ENCODE assay signal across 9 mouse cellular contexts in the genomic region with DNA sequence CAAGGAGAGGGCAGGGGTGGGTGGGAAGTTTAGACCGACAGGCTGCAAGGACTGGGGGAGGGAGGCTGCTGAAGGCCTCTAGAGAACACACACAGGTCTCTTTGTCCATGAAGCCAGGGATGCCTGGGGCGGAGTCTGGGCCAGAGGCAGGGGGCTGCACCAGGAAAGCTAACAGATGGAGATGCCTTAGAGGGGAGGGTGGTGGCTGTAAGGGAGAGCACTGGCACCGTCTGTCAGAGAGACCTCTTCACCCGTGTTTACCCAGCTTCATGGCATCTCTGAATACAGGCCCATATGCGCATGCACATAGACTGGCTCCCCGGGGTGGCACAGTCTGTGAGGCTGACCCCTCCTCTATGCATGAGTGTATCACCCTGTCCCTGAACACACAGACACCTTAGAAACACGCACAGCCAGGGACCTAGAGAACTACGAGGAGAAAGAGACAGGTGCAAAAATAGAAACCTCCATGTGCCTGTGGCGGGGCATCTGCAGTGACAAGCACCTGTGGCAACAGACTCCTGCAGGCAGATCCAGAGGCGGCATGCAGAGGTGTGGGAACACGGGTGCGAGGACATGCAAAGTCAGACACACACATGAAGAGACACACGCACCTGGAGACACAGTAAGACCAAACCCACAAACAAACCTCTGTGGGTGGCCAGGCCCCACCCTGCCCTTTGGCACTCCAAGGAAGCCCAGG. TPM values are rescaled to one million over a fixed set of nuclear protein-coding genes. Genes with fewer than 3 reads are reported as not detected.
A peak's percentile ranks its signal among the peaks of the same experiment; 100 is the strongest.
DNase-seq lines count a peak whose midpoint lies in the region; ATAC-seq lines count a peak whose summit lies in the region.
"Had no signal": no experiment of that assay in that cellular context is flagged by ENCODE, and none has a peak within 500 bp of the region (broad histone marks: within the 10 kb centered on the region; RNA-seq: fewer than 3 reads in every experiment).

No protein-coding gene starts in this region.

- peaks cover 24% of the 10 kb centered on the region for H3K36me3 ChIP-seq in heart, embryonic 13.5 days
- peaks cover 27% of the 10 kb centered on the region for H3K36me3 ChIP-seq in embryonic facial prominence, embryonic 12.5 days
- H3K36me3 ChIP-seq in intestine, embryonic 16.5 days (ENCODE audit: control insufficient read depth, insufficient read depth, low read length): peaks cover 6% of the 10 kb centered on the region; the same call in 1 of the 2 replicates
- peaks cover 3% of the 10 kb centered on the region for H3K36me3 ChIP-seq in neural tube, embryonic 15.5 days

- H3K4me3 ChIP-seq in heart, embryonic 13.5 days: no peak overlapping the region
- H3K4me3 ChIP-seq in embryonic facial prominence, embryonic 12.5 days: no peak overlapping the region
- H3K4me3 ChIP-seq in intestine, embryonic 16.5 days (ENCODE audit: low read length): no peak overlapping the region
- no peak overlapping the region for H3K4me3 ChIP-seq in neural tube, embryonic 15.5 days (replicated peaks)

- WGBS in heart, embryonic 13.5 days: 51% methylated on average over 13 of the region's 13 CpGs
- WGBS in embryonic facial prominence, embryonic 12.5 days: 34% methylated on average over 13 of the region's 13 CpGs
- 48% methylated on average over 13 of the region's 13 CpGs for WGBS in intestine, embryonic 16.5 days
- 38% methylated on average over 13 of the region's 13 CpGs for WGBS in neural tube, embryonic 15.5 days

- DNase-seq in heart, postnatal 10 days: no peak
- DNase-seq in layer of hippocampus, adult 11-12 months (ENCODE audit: low spot score): no peak
- no peak for DNase-seq in cerebellum, adult 9-10 months
- DNase-seq: kidney, adult 9 months had no signal

- no peak overlapping the region for H3K27ac ChIP-seq in heart, embryonic 13.5 days (replicated peaks)
- peak overlapping the region; percentile 77 for H3K27ac ChIP-seq in embryonic facial prominence, embryonic 12.5 days
- H3K27ac ChIP-seq in intestine, embryonic 16.5 days (ENCODE audit: low read length): peak overlapping the region; percentile 69
- peak overlapping the region; percentile 28; the same call in 1 of the 2 replicates for H3K27ac ChIP-seq in neural tube, embryonic 15.5 days (replicated peaks)

- no peaks in the 10 kb centered on the region for H3K27me3 ChIP-seq in heart, embryonic 13.5 days (replicated peaks)
- H3K27me3 ChIP-seq in embryonic facial prominence, embryonic 12.5 days: no peaks in the 10 kb centered on the region
- H3K27me3 ChIP-seq in intestine, embryonic 16.5 days (replicated peaks; ENCODE audit: control insufficient read depth, insufficient read depth, low read length): no peaks in the 10 kb centered on the region
- no peaks in the 10 kb centered on the region for H3K27me3 ChIP-seq in neural tube, embryonic 15.5 days (replicated peaks)

- intact Hi-C loops in heart, postnatal 10 days (cut with DNase I): no loop called here

- ATAC-seq in heart, embryonic 13.5 days (ENCODE audit: extremely low read depth, insufficient number of reproducible peaks, low FRiP score, low TSS enrichment): no peak
- ATAC-seq in embryonic facial prominence, embryonic 12.5 days (ENCODE audit: insufficient number of reproducible peaks, insufficient read depth, low FRiP score, low TSS enrichment): peak; percentile 22; the same call in 1 of the 2 replicates
- no peak for ATAC-seq in intestine, embryonic 16.5 days
- ATAC-seq in neural tube, embryonic 15.5 days (ENCODE audit: low FRiP score): 0 out of 2 replicates have a peak, but pooled peaks have one; percentile 2
- ATAC-seq in granulocyte monocyte progenitor cell, adult 5-6 weeks (replicated peaks; ENCODE audit: poor library complexity, severe bottlenecking): no peak

- peaks cover 78% of the 10 kb centered on the region for H3K4me1 ChIP-seq in heart, embryonic 13.5 days
- H3K4me1 ChIP-seq in embryonic facial prominence, embryonic 12.5 days: peaks cover 52% of the 10 kb centered on the region
- H3K4me1 ChIP-seq in intestine, embryonic 16.5 days (ENCODE audit: control insufficient read depth, insufficient read depth, low read length): peaks cover 67% of the 10 kb centered on the region
- H3K4me1 ChIP-seq in neural tube, embryonic 15.5 days: peaks cover 70% of the 10 kb centered on the region

- 0 out of 2 replicates have a peak overlapping the region, but pooled peaks have one; percentile 85 for H3K4me2 ChIP-seq in heart, embryonic 13.5 days
- peak overlapping the region; percentile 92 for H3K4me2 ChIP-seq in embryonic facial prominence, embryonic 12.5 days (replicated peaks)
- H3K4me2 ChIP-seq in intestine, embryonic 16.5 days (ENCODE audit: low read depth, low read length): peak overlapping the region; percentile 88; the same call in 1 of the 2 replicates
- peak overlapping the region; percentile 88; the same call in 1 of the 2 replicates for H3K4me2 ChIP-seq in neural tube, embryonic 15.5 days

- H3K9ac ChIP-seq in heart, embryonic 13.5 days: peak overlapping the region; percentile 73
- H3K9ac ChIP-seq in embryonic facial prominence, embryonic 12.5 days: no peak overlapping the region
- peak overlapping the region; percentile 64; the same call in 1 of the 2 replicates for H3K9ac ChIP-seq in intestine, embryonic 16.5 days (ENCODE audit: low read depth, low read length)
- H3K9ac ChIP-seq in neural tube, embryonic 15.5 days (replicated peaks): 0 out of 2 replicates have a peak overlapping the region, but pooled peaks have one; percentile 10

- no peaks in the 10 kb centered on the region for H3K9me3 ChIP-seq in heart, embryonic 13.5 days
- no peaks in the 10 kb centered on the region for H3K9me3 ChIP-seq in embryonic facial prominence, embryonic 12.5 days
- no peaks in the 10 kb centered on the region for H3K9me3 ChIP-seq in intestine, embryonic 16.5 days (ENCODE audit: control insufficient read depth, low read length)
- H3K9me3 ChIP-seq in neural tube, embryonic 15.5 days (replicated peaks): no peaks in the 10 kb centered on the region

RNA-seq across cellular contexts. Expression of a gene that starts 29.3 kb away (rescaled TPM):
- polyA plus RNA-seq in heart, embryonic 13.5 days (2015; fragmentation: Nextera tagmentation; extraction: Ambion mirVana): 24.0 and 26.9 TPM in 2 replicates
- 10 to 100 TPM; 22.6 to 29.3 TPM for total RNA-seq in heart, postnatal 10 days (2021)
- 90.7 and 98.6 TPM in 2 replicates for polyA plus RNA-seq in embryonic facial prominence, embryonic 12.5 days (2016; fragmentation: Nextera tagmentation; extraction: Ambion mirVana)
- polyA plus RNA-seq in intestine, embryonic 16.5 days (2015; fragmentation: Nextera tagmentation; extraction: Ambion mirVana): 45.8 and 54.8 TPM in 2 replicates
- polyA plus RNA-seq in neural tube, embryonic 15.5 days (2015; fragmentation: Nextera tagmentation; extraction: Ambion mirVana): 62.9 and 68.5 TPM in 2 replicates
- 0.17 TPM in 1 of 2 replicates, not detected in the other for total RNA-seq in granulocyte monocyte progenitor cell, adult 5-6 weeks (2014; fragmentation: Nextera tagmentation)
- total RNA-seq in granulocyte monocyte progenitor cell, adult 5-6 weeks (2017): 0.04 TPM in 1 of 2 replicates, not detected in the other

Comparison
In these comparisons a context has a peak if more than half of its experiments do, and no peak if none do; other contexts are left out.
1. ATAC-seq: peak in embryonic facial prominence, embryonic 12.5 days (single experiment) and neural tube, embryonic 15.5 days (single experiment); none in heart, embryonic 13.5 days (single experiment), intestine, embryonic 16.5 days (single experiment) and granulocyte monocyte progenitor cell, adult 5-6 weeks (single experiment).
2. Peak in every context shown above with its lines, with median percentiles within 50 percentile points of each other: H3K4me2 ChIP-seq.